Mouse (Mus musculus) brown adipose tissue, adult 24 weeks (tissue): ENCODE results near the gene Il12b. TPM values are rescaled to one million over a fixed set of nuclear protein-coding genes. Genes with fewer than 3 reads are reported as not detected.
"Not testable (repeated sequence)": the region's sequence is repeated elsewhere in the genome, so short reads cannot be mapped to it uniquely, and the experiment has no call there.

Experiments
- H3K27ac ChIP-seq: fragments of 200-500 bp; replicated peaks from 2 replicates; pipeline ENCODE4 v1.5.1; 2012; ENCODE audit warnings: low read depth, mild to moderate bottlenecking, low read length
- H3K4me1 ChIP-seq: fragments of 200-500 bp; 2 replicates; pipeline ENCODE4 v1.6.1; 2012; ENCODE audit warnings: low read length, mixed read lengths; ENCODE audit not compliant: control insufficient read depth, insufficient read depth, insufficient read length
- H3K4me3 ChIP-seq: fragments of 200-500 bp; 2 replicates; pipeline ENCODE4 v1.5.1; 2012; ENCODE audit warnings: low read depth, mild to moderate bottlenecking, low read length, moderate library complexity; ENCODE audit not compliant: insufficient read depth
- polyA plus RNA-seq: library from polyadenylated mRNA; stranded (reverse); fragments of >200 nt; gene quantifications from 2 replicates; pipeline ENCODE4 v1.2.4, GENCODE M21; 2012; ENCODE audit not compliant: missing spikeins, insufficient read depth, insufficient read length

The Il12b gene
- polyA plus RNA-seq, 1 experiment, result not detected

GRCm38 (mm10) chr11:44427951-44428350 lies 28.1 kb downstream of the Il12b start:
- Histone ChIP-seq H3K4me3 (no peak overlapping the region), H3K4me1 (no peaks in the 10 kb centered on the region), H3K27ac (no peak overlapping the region)

- Histone ChIP-seq H3K27ac (no peak overlapping the region), H3K4me3 (no peak overlapping the region), H3K4me1 (no peaks in the 10 kb centered on the region)
Measured at GRCm38 (mm10) chr11:44430036-44430435, 30.2 kb downstream of the Il12b start.

- no peaks in the 10 kb centered on the region for H3K4me1 ChIP-seq
- no peak overlapping the region for H3K4me3 ChIP-seq
- H3K27ac ChIP-seq, result no peak overlapping the region
Measured at GRCm38 (mm10) chr11:44437786-44438185, 37.9 kb downstream of the Il12b start.

- Histone ChIP-seq H3K4me1 (no peaks in the 10 kb centered on the region), H3K4me3 (no peak overlapping the region), H3K27ac (no peak overlapping the region)
Measured at GRCm38 (mm10) chr11:44451046-44451445, 51.2 kb downstream of the Il12b start.

GRCm38 (mm10) chr11:44452016-44452415 lies 52.2 kb downstream of the Il12b start:
- not testable (repeated sequence) for H3K27ac ChIP-seq, H3K4me3 ChIP-seq, H3K4me1 ChIP-seq

- Histone ChIP-seq H3K27ac (no peak overlapping the region), H3K4me3 (no peak overlapping the region), H3K4me1 (no peaks in the 10 kb centered on the region)
Measured at GRCm38 (mm10) chr11:44453423-44453822, 53.6 kb downstream of the Il12b start.

GRCm38 (mm10) chr11:44461493-44461892 lies 61.6 kb downstream of the Il12b start:
- Histone ChIP-seq H3K4me3 (no peak overlapping the region), H3K4me1 (no peaks in the 10 kb centered on the region), H3K27ac (no peak overlapping the region)

Other genes with a start within 250 kb of the Il12b start
- gene Ublcp1, start 70.4 kb downstream of the Il12b start, polyA plus RNA-seq, result 24.3 and 32.0 TPM in 2 replicates
- gene Rnf145, start 118.9 kb downstream of the Il12b start, polyA plus RNA-seq, result 12.6 and 15.9 TPM in 2 replicates
- gene Ebf1, start 217.3 kb downstream of the Il12b start, polyA plus RNA-seq, result 35.3 and 38.8 TPM in 2 replicates